Mouse (Mus musculus): ENCODE data around the gene Tnr.

DNA sequence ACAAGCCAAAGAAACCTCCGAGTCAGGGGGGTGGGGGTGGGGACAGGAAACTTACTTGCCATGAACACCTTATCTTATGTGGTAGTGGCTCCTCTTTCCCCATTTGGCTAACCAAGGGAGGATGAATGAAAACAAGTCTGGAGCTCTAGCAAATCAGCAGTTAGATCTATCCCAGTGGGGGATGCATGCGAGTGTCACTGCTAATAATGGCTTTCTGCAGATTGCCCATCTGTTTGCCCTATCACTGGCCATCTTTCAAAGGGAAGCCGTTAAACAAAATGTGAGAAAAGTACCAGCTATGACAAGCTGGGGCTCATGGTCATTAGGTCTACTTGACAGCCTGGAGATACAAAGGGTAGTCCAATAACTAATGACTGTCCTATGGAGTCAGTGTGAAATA is 361.9 kb downstream of the Tnr start:
- TF ChIP-seq CTCF (IDR thresholded peaks at IDR 0.05): no peak
- no peak for TF ChIP-seq POLR2A (IDR thresholded peaks at IDR 0.05; ENCODE audit: insufficient read depth, low read depth, low read length)
